Mouse (Mus musculus) erythroblast, embryonic 14.5 days (primary cell): ENCODE measurements around the gene Vps29.

Experiments
- GATA1 ChIP-seq: IDR thresholded peaks from 2 replicates; pipeline ENCODE4 v1.6.1; 2012; ENCODE audit warnings: low read length, inconsistent platforms, mixed read lengths
- TAL1 ChIP-seq: IDR thresholded peaks from 3 replicates; pipeline ENCODE4 v1.6.1; 2012; ENCODE audit warnings: low read length, inconsistent platforms, mixed read lengths

DNA sequence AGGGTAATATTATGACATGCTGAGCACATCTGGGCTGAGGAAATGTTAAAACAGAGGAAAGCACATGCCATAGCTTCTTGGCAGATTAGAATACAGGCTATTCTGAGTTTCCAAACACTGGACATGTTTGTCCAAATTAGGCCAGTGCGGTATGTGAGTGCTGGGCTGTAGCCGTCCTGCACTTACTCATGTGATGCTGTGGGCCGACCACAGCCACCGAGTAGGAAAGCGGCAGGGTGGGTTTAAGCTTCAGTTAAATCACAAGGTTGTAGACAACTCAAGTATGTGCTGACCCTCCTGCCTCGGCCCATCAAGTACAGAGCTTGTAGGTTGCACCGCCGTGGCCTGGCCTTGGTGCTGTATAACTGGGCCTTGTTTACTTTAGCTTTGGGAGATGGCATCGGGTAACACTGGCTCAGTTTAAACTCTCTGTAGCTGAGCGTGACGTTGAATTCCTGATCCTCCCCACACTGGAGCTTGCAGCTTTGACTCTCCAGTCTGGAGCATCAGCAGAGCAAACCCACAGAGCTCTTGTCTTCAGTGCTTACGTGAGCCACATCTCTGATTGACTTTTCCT lies 33.9 kb upstream of the Vps29 start:
- TF ChIP-seq GATA1: no peak
- no peak for TF ChIP-seq TAL1
